Mouse (Mus musculus) spleen, postnatal 10 days (tissue): ENCODE results near the gene Cops9.

Experiments used
- DNase-seq, 2 experiments: peaks; one replicate each; pipeline ENCODE4 v3.0.0; 2021 to 2022; ENCODE audit warnings: low spot score in 2 of 2

Gene Cops9

DNA sequence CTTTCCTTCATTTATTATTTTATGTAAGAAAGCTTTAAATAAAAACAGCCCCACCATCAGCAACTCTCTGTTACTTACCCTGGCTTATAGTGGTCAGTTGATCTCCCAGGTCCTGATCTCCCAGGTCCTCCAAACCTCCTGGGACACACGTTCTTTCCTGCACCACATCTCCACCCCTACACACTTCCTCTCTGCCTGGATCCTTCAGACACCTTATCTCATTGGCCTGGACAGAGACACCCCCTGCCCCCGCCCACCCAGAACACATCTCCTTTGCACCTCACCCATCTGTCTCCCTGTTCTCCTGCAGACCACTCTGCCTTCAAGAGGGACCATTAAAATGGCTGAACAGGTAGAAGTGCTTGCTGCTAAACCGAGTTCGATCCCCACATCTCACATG lies 5.2 kb upstream of the Cops9 start:
- no peak for DNase-seq

DNA sequence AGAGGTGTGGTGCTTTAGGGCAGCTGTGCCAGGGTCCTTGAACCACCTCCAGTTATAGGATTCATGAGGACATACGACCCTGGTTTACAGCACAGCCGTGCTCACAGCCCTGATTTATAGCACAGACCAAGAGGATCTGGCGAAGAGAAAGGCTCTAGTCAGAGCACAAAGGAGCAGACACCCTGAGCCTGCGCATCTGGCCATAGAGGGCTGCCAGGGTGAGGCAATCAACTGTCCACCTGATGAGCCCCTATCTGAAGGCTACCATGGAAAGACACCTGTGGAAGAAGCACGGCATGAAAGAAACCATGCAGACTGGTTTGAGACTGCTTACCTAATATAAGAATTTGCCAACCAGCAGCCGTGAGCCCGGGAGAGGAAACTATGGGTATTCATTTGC lies 4.8 kb upstream of the Cops9 start:
- DNase-seq: no peak

DNA sequence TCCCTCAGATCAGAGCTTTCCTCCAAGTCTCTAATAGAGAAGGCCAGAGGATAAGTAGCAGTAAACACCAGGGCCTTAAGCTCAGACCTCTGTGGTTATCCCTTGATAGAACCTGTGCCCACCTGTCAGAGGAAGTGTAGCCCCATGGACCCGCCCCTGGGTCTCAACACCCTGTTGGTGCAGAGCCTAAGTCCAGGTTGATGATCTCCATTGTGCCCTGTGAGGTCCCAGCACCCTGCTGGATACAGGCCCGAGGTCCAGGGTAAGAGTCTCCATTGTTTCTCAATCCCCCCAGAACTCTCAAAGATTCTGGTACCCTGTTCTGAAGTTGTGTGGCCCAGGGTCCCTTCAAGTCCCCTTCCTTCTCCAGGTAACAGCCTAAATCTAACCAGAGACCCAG lies 4.3 kb upstream of the Cops9 start:
- DNase-seq: no peak

DNA sequence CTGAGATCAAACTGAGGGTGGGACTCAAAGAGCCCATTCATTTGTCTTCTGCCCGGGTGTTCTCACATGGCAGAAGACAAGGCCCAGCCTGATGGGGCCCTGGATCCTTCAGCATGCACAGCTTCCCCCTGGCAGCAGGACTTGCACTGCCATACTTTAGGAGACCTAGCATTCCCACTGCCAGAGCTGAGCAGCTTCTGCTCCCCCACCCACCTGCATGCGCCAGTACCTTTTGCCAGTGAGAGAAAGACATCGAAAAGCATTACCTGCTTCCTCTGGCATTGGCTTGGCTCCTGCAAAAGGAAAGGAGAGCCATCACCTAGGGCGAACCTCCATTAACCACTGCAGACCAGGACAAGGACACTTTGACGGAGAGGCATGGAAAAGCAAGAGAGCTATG lies 3.1 kb upstream of the Cops9 start:
- DNase-seq: no peak

DNA sequence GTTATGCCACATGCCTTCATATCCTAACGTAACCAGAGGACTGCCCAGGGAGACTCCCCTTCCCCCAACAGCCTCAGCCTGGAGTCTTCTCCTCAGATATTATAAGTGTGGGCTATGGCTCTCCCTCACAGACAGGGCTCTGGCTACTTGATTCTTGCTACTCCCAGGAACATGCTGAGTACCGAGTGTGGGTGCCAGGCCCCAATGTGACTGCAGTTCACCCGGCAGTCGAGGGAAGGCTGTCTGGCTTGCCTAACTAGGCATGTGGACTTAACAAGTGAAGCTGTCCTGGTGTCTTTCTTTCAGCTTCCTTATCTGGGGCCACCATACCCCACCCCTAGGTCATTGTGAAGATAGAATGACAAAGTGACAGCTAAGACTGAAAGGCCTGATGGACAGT lies 1.9 kb upstream of the Cops9 start:
- no peak for DNase-seq

DNA sequence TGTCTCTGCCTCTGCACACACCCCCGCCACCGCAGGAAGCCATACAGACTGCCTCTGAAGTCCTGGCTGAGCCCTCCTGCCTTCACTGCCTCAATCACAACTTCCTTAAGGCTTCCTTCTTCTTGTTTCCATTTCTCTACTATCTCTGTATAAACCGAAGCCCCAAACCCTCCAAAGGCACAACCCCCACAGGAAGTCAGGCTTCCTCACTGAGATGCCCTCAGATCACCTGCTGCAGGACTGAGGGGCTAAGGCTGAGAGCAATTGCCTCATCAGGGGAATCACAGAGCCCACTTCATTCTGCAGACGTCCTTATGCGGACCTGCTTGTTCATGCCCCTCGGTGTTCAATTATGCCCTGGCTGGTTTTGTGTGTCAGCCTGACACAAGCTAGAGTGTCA lies 1.4 kb downstream of the Cops9 start:
- no peak for DNase-seq

DNA sequence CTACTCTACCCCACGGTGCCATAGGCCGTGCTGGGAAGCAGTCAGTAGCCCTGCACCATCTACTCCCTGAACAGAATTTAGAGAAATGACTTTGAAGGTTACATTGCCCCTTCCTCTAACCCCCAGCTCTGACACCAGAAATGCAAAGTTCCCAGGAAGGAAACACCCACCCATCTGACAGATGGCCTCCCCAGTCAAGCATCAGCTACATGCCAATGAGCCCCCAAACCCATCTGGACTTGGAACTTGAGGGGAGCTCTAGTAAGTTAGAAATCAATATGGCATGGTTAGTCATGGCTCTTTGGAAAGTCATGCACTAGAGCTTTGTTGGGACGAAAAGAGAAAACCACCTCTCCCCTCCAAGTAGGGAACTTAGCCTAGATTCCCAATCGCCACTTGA lies 3.0 kb downstream of the Cops9 start:
- DNase-seq: no peak

DNA sequence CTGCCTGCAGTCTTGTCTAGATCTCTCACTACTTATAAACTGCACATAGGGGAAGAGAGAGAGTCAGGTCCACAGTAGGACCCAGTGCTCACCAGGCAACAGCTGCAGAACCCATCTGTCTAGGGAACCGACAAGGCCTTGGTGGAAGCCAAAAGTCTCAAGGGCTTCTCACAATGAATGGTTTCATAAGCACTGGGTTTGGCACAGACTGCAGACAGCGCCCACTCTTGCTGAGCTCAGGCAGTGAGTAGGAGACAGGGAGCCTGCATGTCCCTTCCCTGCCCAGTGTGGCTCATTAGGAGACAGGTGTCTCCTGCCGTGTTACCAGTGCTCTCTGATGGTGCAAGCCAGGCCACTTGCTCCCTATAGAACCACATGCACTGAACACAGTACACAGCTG lies 3.6 kb downstream of the Cops9 start:
- no peak for DNase-seq

DNA sequence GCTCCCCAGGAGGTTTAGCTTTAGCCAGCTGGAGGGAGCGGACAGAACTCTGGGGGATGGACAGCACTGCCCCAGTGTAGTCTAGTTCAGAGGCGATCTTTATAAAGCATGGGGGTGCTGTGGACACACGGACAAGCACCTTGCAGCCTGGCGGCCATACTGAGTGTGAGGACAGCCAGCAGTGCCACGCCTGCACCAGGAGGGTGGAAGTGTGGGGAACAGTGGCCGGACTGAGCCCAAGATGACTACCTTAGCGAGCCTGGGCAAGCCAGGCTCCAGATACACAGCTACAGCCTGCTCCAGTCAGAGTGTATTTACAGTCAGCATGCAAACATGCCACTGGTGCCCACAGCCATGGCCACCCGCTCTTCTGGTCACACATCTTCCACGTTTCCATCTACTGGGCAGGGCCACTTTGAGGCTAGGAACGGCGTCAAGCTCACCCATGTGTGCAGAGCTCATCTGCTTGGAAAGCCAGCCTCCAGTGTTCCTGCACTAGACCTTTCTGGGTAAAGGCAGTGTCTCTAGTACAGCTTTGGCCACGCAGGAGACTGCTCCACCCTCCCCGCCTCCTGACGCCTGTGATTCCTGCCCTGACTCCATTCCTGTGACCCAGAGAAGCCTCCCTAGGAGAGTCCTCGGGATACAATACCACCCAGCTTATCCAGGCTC lies 4.1 kb downstream of the Cops9 start:
- no peak for DNase-seq

DNA sequence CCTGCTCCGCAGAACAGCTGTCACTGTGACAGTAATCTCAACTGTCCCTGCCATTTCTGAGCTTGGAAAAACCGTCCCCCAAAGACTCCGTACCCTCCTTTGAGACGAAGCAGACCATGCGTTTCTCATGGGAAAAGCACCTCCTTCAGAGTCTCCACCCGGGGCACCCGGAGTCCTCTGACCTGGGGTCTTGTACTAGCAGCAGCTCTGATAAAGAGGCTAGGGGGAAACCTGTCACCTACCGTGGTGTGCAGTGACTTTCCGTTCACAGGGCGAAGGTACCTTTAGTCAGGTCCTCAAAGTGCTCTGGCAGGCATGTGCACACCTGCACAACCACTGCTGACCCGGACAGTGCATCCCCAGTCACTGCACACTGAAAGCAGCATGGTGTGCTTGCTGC lies 5.1 kb downstream of the Cops9 start:
- no peak for DNase-seq

DNA sequence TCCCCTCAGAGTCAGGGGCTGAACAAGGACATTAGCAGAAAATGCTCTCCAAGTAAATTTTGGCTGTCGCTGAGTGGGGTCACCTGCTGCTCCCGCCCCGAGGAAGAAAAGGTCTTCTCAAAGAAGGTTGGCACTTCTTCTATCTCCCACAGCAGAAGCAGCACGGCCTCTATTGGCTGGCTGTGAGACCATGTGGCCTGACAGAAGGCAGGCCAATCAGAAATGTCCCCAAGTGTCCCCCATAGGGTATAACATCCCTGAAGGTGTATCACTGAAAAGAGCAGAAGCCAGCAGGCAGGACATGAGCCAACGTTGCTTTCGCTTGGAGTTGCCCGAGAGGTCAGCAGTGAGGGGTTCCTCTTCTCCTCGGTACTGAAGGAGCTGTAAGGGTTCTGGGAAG lies 5.8 kb downstream of the Cops9 start:
- no peak for DNase-seq

DNA sequence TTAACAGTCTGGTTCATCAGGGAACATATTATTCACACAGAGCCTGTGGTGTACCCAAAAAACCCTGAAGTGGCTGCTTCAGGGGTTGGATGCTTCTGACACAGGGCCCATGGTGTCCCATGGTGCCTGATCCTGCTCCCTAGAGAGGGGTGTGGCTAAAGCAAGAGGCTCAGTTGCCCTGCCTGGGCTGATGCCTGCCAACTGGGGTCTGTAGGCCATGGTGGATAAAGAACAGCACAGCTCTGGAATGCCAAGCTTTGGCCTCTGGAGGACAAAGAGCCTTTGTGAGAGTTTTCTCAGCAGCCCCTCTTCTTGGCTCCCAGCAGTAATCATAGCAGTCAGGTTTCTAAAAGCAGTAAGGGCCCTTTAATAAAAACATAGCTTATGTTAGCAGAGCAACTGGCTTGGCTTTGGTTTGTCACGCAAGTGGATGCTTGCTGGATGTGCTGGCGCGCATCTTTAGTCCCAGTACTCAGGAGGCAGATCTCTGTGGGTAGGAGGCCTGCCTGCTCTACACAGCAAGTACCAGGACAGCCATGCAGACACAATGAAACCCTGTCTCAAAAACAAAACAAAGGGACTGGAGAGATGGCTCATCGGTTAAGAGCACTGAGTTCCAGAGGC lies 6.7 kb downstream of the Cops9 start:
- no peak for DNase-seq

DNA sequence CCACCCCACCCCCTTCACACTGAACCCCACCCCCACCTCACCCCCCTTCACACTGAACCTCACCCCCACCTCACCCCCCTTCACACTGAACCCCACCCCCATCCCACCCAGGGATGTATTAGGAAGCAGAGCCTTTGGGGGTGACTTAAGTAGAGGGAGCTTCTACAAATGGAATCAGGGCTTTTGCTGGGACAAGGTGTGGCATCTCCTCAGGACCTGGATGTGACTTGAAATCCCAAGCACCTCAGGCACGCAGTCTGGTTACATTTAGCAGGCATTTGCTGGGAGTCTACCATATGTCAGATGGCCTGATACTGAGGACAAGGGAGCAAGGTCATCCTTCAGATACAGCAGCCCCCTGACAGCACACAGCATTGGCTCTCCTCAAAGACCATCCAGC lies 7.2 kb downstream of the Cops9 start:
- no peak for DNase-seq

DNA sequence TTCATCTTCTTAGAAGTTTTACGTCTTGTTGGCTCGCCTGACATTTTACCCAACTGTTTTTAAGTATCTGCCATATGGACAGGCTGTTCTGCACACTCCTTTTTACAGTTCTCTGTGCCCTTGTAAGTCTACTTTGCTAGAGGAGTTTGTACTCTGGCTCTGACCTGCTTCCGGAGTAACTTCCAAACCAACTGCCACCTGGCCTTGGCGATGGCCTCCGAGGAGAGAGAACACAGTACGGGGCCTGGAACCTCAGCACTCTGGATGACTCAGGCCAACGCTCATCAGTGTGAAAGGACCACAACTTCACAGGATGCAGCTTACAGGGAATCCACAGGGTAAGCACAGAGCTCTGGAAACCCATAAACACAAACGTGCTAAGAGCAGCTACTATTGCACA lies 8.1 kb downstream of the Cops9 start:
- no peak for DNase-seq

DNA sequence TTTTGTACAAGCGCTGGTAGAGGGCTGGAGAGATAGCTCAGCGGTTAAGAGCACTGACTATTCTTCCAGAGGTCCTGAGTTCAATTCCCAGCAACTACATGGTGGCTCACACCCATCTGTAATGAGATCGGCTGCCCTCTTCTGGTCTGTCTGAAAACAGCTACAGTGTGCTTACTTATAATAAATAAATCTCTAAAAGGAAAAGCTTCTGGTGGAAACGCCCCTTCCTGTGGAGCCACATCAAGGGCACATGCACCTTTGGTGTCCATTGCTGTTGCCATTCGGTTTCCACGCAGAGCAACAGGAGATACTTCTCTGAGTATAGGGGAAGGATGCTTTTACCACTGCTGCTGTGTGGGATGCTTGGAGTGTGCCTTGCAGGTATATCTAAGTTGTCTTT lies 8.8 kb downstream of the Cops9 start:
- peak in 1 of 2 experiments; percentile 16 for DNase-seq

DNA sequence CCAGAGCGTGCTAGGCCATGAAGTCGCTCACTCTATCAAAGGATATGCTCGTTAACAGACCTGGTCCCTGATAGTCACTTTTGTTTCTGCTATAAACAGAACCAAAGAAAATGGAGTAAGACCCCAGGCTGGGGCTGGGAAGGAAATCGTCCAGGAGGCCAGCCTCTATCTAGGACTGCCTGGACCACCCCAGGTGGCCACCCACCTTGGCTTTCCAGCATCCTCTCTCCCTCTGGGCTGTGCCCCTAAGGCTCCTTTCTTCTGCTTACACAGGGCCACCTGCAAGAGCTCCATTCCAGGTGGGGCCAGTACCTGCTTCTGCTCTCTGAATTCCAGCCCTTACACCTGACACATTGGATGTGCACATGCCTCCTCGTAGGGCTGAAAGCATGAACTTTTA lies 9.6 kb downstream of the Cops9 start:
- peak in 1 of 2 experiments; percentile 1 for DNase-seq

DNA sequence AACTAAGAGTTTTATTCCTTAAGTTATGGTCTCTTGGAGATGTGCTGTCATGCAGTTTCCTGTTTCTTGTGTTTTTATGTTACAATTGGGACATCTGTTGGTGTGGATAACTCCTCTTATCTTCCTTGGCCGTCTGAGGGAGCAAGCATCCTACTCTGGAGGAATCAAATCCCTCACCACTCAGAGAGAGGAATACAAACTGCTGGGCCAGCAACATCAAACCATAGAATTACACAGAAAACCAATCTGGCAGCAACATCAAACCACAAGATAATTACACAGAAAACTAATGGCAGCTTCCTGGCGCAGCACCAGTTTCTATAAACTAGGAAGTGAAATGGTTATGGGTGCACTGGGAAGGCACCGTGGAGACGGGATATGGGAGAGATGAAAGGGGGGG lies 13.6 kb downstream of the Cops9 start:
- no peak for DNase-seq

DNA sequence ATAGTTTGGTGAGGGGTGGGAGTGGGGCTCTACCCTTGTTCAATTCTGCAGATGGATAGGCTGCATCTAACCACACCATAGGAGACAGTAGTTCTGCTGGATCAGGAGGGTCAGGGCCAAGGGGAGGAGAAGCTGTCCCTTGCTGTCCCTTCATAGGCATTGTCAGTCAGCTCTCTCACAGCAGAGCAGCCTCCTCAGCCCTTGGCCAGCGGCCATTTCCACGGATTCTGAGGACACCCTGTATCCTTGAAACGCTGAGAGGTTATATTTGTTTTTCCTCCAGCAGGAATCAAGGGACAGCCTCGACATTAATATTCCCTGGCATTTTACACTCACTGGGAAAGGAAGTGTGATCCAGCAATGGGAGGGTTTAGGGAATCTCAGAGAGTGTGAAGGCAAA lies 23.4 kb downstream of the Cops9 start:
- DNase-seq: no peak

DNA sequence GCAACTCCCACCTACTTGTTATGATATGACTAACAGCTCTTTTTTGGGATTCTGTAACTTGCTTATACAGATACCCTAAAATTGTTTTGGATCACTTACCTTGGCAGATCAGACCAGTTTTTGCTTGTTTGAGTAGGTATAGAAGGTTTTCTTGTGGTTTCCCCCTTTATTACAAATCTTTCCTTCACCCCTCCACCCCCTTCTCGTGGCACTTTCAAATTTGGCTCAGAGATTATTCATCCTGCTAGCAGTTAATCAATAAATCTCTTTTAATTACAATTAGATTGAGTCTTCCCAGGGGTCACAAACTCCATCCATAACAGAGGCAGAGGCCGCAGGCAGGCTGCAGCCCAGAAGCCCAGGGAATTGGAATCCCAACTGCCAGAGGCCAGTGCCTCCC lies 24.3 kb downstream of the Cops9 start, which contains the start of gene Olfr12:
TSS of gene Olfr12 (plus strand) at position 301 of the 400 bp plus-strand sequence.
- no peak for DNase-seq

DNA sequence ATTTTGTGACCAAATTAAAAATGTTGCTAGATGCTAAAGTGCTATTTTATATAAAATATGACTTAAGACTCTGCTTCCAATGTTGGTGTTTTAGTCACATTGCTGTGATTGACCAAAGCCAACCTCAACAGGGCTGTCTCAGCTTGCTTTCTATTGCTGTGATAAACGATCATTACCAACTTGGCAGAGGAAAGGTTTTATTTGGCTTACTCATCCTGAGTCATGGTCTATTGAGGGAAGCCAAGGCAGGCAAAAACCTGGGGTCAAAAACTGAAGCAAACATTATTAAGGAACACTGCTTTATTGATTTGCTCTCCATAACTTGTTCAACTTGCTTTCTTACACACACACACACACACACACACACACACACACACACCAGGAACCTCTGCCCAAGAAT lies 25.7 kb downstream of the Cops9 start:
- DNase-seq: no peak

DNA sequence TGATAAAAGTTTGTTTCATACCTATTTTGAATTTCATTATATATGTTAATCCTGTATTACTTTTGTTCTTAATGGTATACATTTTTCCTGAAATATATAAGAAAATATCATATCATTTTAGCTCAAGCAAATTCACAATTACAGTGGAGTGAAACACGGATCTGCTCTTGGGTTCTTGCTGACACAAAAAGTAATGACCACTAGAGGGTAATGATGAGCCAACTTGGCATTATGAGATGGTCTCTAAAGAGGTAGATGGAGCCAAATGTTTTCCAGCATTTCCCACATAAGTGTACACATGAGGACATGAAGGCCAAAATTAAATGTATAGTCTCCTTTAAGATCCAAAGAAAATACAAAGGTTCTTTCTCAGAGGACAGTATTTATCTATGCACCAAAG lies 27.3 kb downstream of the Cops9 start:
- DNase-seq: no peak

DNA sequence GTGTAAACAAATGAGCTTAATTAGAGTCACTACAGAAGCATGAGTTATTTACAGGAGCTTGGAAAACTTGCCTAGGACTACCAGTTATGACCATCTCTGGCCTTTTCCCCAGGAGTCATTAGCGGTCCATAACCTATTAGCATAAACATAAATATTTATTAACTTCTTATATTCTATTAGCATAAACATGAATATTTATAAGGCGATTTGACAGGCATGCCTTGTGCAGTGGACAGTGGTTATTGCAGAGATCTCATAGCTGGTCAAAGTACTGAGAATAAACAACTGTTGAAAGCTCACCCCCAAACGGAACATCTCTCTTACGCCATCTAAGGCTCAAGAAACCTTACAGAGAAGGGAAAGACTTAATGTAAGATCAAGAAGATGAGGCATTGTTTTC lies 28.6 kb downstream of the Cops9 start:
- no peak for DNase-seq

DNA sequence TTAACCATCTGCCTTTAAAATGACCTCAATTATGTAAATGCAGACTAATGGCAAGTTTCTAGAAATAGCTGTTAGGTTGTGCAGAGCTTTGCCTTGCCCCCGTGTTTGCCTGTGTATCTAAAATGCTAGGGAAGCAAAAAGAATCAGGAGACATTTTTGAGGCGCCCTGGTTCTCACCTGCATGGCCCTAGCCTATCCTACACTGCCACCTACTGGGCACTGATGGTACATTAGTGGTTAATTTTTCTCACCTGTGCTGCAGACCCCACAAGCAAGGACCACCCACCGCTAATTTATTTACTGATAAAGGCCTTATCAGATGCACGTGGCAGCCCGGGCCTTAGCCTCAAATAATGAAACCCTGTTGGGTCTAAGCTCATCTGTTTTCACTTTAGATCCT lies 30.8 kb downstream of the Cops9 start:
- DNase-seq: peak; percentile 23 to 63

DNA sequence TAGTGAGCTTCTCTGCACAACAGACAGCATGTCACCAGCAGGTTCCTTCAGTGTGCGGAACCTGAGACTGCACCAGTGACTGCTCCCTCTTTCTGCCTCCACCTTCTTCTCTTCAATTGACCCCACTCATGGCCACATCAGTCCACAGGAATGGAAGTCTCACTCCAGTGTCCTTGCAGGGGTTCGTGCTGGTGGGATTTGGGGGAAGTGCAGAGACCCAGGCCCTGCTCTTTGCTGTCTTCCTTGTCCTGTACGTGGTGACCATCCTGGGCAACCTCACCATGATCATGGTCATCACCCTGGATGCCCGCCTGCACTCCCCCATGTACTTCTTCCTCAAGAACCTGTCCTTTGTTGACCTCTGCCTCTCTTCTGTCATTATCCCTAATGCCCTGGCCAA lies 34.1 kb downstream of the Cops9 start:
- no peak for DNase-seq
